Mouse (Mus musculus) hindbrain, embryonic 12.5 days (tissue): ENCODE results near the gene Ptprs. TPM values are rescaled to one million over a fixed set of nuclear protein-coding genes. Genes with fewer than 3 reads are reported as not detected.

ENCODE experiments used
- ATAC-seq: fragments of 200-750 bp; cut with Nextera tagmentation; 2 replicates; pipeline ENCODE4 v1.8.0; 2017; ENCODE audit warnings: moderate TSS enrichment; ENCODE audit not compliant: low FRiP score
- H3K27ac ChIP-seq: fragments of 300-500 bp; sonication (generic); 2 replicates; pipeline ENCODE4 v1.5.1; 2016; ENCODE audit warnings: mild to moderate bottlenecking
- H3K27me3 ChIP-seq: fragments of 300-500 bp; sonication (generic); 2 replicates; pipeline ENCODE4 v1.6.1; 2016; ENCODE audit warnings: mild to moderate bottlenecking
- H3K36me3 ChIP-seq: fragments of 300-500 bp; sonication (generic); 2 replicates; pipeline ENCODE4 v1.6.1; 2016; ENCODE audit warnings: mild to moderate bottlenecking
- H3K4me1 ChIP-seq: fragments of 300-500 bp; sonication (generic); 2 replicates; pipeline ENCODE4 v1.6.1; 2016
- H3K4me2 ChIP-seq: fragments of 300-500 bp; sonication (generic); replicated peaks from 2 replicates; pipeline ENCODE4 v1.6.1; 2016; ENCODE audit warnings: mild to moderate bottlenecking
- H3K4me3 ChIP-seq: fragments of 300-500 bp; sonication (generic); 2 replicates; pipeline ENCODE4 v1.5.1; 2016; ENCODE audit warnings: mild to moderate bottlenecking
- H3K9ac ChIP-seq: fragments of 300-500 bp; sonication (generic); 2 replicates; pipeline ENCODE4 v1.6.1; 2016; ENCODE audit warnings: mild to moderate bottlenecking, moderate library complexity
- H3K9me3 ChIP-seq: fragments of 300-500 bp; sonication (generic); replicated peaks from 2 replicates; pipeline ENCODE4 v1.6.1; 2016; ENCODE audit warnings: mild to moderate bottlenecking
- WGBS: fragments of 180-500 bp; shearing (Covaris S2); methylation state at CpG from one replicate; pipeline ENCODE4 v1.1.7; 2016; 5-methylcytosine and 5-hydroxymethylcytosine counted together
- polyA plus RNA-seq: library from polyadenylated mRNA; unstranded; fragments of >200 nt; fragmentation: Nextera tagmentation; extraction: Ambion mirVana; gene quantifications from 2 replicates; pipeline ENCODE4 v1.2.1, GENCODE M21; 2016

Ptprs gene
- polyA plus RNA-seq, 1 experiment from 2014 or later = 316 TPM

DNA sequence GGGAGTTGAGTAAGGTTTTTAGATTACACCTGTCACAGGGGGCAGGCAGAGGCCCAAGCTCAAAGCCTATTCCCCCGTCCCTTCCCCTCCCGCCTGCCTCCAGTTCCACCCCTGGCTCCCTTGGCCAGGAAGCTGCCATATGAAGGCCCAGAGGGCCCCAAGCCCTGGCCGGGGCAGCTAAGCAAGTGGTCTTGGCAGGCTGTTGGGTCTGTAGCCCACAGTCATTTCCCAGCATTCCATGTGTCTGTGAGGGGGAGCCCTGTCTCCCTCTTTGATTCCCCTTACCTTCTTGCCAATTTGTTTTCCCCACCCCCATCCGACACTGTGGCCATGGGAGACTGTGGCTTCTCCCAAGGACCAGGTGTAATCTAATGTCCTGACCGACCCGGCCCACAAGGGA is 34.0 kb downstream of the Ptprs start:
- peak overlapping the region; percentile 12; the same call in 1 of the 2 replicates for H3K27ac ChIP-seq
- WGBS = 85% methylated on average over 6 of the region's 6 CpGs
- H3K9me3 ChIP-seq = no peaks in the 10 kb centered on the region
- no peak overlapping the region for H3K4me2 ChIP-seq
- no peak for ATAC-seq
- no peaks in the 10 kb centered on the region for H3K27me3 ChIP-seq
- no peak overlapping the region for H3K4me3 ChIP-seq
- H3K36me3 ChIP-seq = peaks cover 79% of the 10 kb centered on the region
- H3K9ac ChIP-seq = no peak overlapping the region
- peaks cover 38% of the 10 kb centered on the region for H3K4me1 ChIP-seq

DNA sequence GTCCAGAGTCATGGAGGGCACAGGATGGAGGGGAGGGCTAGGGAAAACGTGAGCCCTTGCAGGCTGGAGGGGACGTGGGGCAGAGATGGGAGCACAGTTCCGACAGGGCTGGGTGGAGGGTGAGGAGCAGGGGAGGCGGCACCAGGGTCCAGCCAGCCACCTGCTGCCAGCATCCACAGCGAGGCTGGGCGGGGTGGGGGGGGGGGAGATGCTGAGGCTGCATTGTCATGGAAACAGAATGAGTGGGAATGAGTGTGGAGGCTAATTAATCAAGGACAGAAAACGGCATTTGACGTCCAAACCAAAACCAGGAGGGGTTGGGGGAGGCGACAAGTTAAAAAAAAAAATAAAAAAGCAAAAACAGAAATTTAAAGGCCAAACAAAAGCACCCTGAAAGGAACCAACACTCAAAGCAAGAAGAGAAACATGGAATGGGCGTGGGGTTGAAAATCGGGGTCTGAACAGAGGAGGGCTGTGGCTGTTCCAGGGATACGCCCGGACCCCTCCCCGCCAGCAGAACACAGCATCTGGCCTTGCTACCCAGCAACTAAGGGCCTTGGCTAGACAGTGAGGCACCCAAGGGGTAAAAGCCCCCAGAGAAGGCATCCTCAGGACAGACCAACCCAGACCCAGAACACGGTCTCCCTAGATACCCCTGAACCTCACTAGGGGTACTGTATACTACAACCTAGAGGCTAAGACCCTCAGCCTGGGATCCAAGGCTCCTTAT is 36.4 kb downstream of the Ptprs start:
- WGBS = 50% methylated on average over 15 of the region's 15 CpGs
- peaks cover 86% of the 10 kb centered on the region for H3K36me3 ChIP-seq
- H3K4me2 ChIP-seq = 0 out of 2 replicates have a peak overlapping the region, but pooled peaks have one; percentile 13
- peak overlapping the region; percentile 38 for H3K9ac ChIP-seq
- ATAC-seq = peak; percentile 70
- H3K4me1 ChIP-seq = peaks cover 26% of the 10 kb centered on the region
- H3K27me3 ChIP-seq = no peaks in the 10 kb centered on the region
- H3K27ac ChIP-seq = peak overlapping the region; percentile 79
- H3K9me3 ChIP-seq = no peaks in the 10 kb centered on the region
- no peak overlapping the region for H3K4me3 ChIP-seq

DNA sequence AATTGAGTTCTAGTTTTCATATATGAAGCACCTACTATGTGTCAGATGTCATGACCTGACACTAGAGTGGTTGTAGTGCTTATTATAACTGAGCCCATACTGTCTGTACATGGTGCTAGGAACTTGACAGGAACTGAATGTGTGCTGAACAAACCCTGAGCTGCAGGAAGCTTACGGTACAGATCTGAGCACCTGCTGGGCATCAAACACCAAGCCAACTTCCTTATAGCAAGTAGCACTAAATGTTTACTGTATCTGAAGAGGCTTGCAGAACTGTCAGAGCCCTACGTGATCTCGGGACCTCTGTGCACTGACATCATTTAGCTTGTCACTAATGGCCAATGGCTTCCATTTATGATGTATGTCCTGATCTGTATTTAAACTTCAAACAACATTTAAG is 44.7 kb downstream of the Ptprs start:
- Histone ChIP-seq H3K4me1 (no peaks in the 10 kb centered on the region), H3K27ac (no peak overlapping the region), H3K4me2 (no peak overlapping the region), H3K36me3 (peaks cover 92% of the 10 kb centered on the region), H3K9ac (no peak overlapping the region), H3K27me3 (peaks cover 13% of the 10 kb centered on the region; the same call in 1 of the 2 replicates), H3K9me3 (no peaks in the 10 kb centered on the region), H3K4me3 (no peak overlapping the region)
- 91% methylated on average over 3 of the region's 3 CpGs for whole genome bisulfite sequencing
- no peak for ATAC-seq

DNA sequence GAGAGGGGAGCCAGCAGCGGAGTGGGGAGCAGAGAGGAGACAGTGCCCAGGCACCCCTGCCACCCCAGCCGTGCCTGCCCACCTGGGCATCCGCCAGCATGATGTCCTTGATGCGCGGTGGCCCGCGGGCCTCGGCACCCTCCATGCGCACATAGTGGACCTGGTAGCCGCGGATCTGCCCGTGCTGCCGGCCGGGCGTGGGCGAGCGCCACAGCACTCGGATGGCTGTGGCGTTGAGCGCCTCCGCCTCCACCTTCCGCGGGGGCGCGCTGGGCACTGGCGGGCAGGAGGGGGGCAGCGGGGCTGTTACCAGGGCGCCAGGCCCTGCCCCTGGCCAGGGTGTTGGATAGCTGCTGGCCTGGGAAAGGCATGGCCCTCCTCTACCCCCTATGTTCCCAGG is 48.4 kb downstream of the Ptprs start:
- Histone ChIP-seq H3K4me3 (no peak overlapping the region), H3K4me2 (no peak overlapping the region), H3K27ac (no peak overlapping the region), H3K27me3 (peaks cover 18% of the 10 kb centered on the region; the same call in 1 of the 2 replicates), H3K36me3 (peaks cover 85% of the 10 kb centered on the region), H3K9ac (no peak overlapping the region), H3K9me3 (no peaks in the 10 kb centered on the region), H3K4me1 (peaks cover 15% of the 10 kb centered on the region)
- WGBS = 88% methylated on average over 26 of the region's 28 CpGs
- ATAC-seq = no peak

DNA sequence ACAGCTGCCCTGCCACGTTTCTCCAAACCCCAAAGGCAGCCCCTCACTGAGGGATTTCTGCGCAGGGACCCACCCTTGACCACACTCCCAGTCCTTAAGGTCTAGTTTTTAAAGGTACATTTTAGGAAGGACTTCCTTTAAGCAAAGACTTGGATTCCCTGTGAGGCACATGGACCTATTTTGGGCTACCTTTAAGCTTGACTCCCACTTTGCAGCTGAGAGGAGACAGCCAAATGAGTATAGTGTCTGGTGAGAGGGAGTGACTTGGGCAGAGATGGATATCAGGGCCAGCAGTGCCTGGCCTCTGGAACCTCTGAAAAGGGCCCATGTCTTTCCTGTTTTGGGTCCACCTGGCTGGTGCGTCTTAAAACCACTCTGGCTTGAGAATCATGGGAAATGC is 50.3 kb downstream of the Ptprs start:
- H3K36me3 ChIP-seq = peaks cover 84% of the 10 kb centered on the region
- H3K4me3 ChIP-seq = peak overlapping the region; percentile 33
- WGBS = 27% methylated on average over 3 of the region's 3 CpGs
- H3K27ac ChIP-seq = peak overlapping the region; percentile 48; the same call in 1 of the 2 replicates
- no peak for ATAC-seq
- no peaks in the 10 kb centered on the region for H3K9me3 ChIP-seq
- peaks cover 18% of the 10 kb centered on the region; the same call in 1 of the 2 replicates for H3K27me3 ChIP-seq
- peak overlapping the region; percentile 67 for H3K4me2 ChIP-seq
- peak overlapping the region; percentile 65 for H3K9ac ChIP-seq
- H3K4me1 ChIP-seq = peaks cover 15% of the 10 kb centered on the region

DNA sequence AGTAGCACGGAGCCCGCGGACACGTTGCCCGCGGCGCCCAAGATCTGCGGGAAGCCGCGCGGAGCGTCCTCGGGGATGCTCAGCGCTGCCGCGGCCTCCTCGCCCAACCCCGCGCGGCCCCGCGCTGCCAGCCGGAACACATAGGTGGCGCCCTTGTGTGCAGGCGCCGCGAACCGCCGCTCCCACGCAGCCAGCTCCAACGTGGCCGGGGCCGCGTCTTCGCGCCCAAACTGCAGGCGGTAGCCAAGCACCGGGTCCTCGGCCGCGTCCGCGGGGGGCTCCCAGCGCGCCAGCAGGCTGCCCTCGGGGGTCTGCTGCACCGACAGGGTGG is 50.7 kb downstream of the Ptprs start:
- Histone ChIP-seq H3K4me2 (peak overlapping the region; percentile 67), H3K9ac (peak overlapping the region; percentile 65), H3K27ac (peak overlapping the region; percentile 48; the same call in 1 of the 2 replicates), H3K36me3 (peaks cover 84% of the 10 kb centered on the region), H3K9me3 (no peaks in the 10 kb centered on the region), H3K4me3 (peak overlapping the region; percentile 33), H3K27me3 (peaks cover 18% of the 10 kb centered on the region; the same call in 1 of the 2 replicates), H3K4me1 (peaks cover 15% of the 10 kb centered on the region)
- under 1% methylated on average over 47 of the region's 47 CpGs for WGBS
- ATAC-seq = peak; percentile 73

DNA sequence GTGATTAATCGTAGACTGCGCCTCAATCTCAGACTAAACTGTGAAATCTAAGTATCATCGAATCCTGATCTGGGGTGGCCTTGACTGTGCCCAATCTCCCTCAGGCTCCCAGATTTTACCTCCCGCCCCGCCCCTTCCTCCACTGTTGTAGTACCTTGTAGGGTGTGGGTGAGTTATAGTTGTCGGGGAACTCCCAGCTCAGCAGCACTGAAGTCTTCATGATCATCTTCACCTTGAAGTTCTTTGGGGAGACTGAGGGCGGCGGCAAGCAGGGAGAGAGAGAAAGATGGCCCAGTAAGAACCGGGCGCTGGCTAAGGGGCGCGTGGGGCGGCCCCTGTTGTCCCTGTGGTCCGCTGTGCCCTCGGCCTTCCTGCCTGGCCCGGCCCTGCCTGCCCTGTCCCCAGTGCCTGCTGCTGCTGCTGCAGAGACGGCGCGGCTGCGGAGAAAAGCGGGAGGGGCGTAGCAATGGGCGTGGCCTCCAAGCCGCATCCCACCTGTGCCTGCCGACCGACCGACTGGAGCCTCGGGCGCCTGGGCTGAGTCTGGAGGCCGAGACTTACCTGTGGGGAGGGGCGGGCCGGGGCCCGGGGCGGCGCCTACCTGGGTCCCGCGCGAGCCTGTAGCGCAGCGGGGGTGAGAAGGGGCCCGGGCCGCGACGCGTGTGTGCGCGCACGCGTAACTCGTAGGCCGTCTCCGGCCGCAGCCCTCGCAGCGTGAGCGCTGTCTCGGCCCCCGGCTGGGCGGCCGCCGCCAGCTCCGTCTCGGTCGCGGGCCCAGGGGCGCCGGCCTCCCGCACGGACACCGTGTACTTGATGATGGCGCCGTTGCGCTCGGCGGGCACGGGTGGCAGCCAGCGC is 51.3 kb downstream of the Ptprs start:
- Histone ChIP-seq H3K9ac (peak overlapping the region; percentile 65), H3K27ac (peak overlapping the region; percentile 48; the same call in 1 of the 2 replicates), H3K9me3 (no peaks in the 10 kb centered on the region), H3K4me3 (peak overlapping the region; percentile 33), H3K4me1 (peaks cover 15% of the 10 kb centered on the region), H3K4me2 (peak overlapping the region; percentile 67), H3K27me3 (peaks cover 18% of the 10 kb centered on the region; the same call in 1 of the 2 replicates), H3K36me3 (peaks cover 89% of the 10 kb centered on the region)
- ATAC-seq = peak; percentile 39
- 12% methylated on average over 71 of the region's 77 CpGs for WGBS

DNA sequence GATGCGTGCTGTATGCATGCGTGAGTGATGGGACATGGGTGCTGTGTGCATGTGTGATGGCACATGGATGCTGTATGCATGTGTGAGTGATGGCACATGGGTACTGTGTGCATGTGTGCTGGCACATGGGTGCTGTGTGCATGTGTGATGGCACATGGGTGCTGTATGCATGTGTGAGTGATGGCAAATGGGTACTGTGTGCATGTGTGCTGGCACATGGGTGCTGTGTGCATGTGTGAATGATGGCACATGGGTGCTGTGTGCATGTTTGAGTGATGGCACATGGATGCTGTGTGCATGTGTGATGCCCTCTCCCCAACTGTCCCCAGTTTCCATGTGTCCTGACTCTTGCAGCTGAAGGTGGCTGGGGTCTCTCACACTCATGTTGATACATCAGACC is 56.3 kb downstream of the Ptprs start:
- Histone ChIP-seq H3K9me3 (no peaks in the 10 kb centered on the region), H3K36me3 (peaks cover 98% of the 10 kb centered on the region), H3K4me2 (no peak overlapping the region), H3K27me3 (no peaks in the 10 kb centered on the region), H3K4me1 (peaks cover 1% of the 10 kb centered on the region), H3K9ac (no peak overlapping the region), H3K27ac (no peak overlapping the region), H3K4me3 (no peak overlapping the region)
- ATAC-seq = no peak
- WGBS = 94% methylated on average over 2 of the region's 2 CpGs

DNA sequence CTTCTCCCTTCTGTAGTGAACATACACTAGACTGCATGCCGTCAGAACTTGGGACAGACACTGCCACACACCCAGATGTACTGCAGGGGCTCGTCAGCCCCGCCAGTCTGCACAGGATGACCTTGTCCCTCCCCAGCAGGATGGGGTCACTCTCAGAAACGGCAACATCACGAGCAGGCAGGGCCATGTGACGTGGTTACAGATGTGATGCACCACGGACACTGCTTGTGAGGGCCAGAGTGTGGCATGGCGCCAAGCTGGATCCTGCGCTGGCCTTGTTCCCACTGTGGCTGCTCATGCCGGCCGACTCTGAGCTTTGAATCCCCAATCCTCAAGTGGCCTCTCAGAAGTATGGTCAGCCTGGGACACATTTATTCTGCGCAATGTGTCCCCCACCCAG is 58.0 kb downstream of the Ptprs start:
- Histone ChIP-seq H3K9me3 (no peaks in the 10 kb centered on the region), H3K4me1 (no peaks in the 10 kb centered on the region), H3K4me3 (no peak overlapping the region), H3K36me3 (peaks cover 98% of the 10 kb centered on the region), H3K27me3 (no peaks in the 10 kb centered on the region), H3K4me2 (no peak overlapping the region), H3K9ac (0 out of 2 replicates have a peak overlapping the region, but pooled peaks have one; percentile 9), H3K27ac (no peak overlapping the region)
- 84% methylated on average over 12 of the region's 12 CpGs for WGBS
- ATAC-seq = no peak

DNA sequence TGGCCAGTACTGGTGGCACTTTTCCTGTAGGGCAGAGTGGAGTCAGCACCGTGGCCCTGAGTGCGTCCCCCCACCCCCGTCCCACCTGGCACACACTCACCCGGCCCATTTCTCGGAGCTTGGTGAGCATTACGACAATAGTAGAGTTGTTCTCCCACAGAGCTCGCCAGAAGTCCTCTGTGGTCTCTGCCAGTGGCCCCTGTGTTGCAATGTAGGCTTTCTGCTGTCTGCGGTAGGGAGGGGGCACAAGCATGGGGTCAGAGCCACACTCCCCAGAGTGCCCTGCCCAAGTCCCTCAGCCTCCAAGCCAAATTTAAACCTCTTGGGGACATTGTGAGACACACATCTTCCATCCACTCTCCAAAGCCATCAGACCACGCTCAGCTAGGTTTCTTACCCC is 61.5 kb downstream of the Ptprs start:
- ATAC-seq = no peak
- 95% methylated on average over 9 of the region's 9 CpGs for WGBS
- Histone ChIP-seq H3K9me3 (no peaks in the 10 kb centered on the region), H3K4me2 (no peak overlapping the region), H3K27me3 (no peaks in the 10 kb centered on the region), H3K36me3 (peaks cover 97% of the 10 kb centered on the region), H3K4me1 (peaks cover 5% of the 10 kb centered on the region), H3K4me3 (no peak overlapping the region), H3K9ac (no peak overlapping the region), H3K27ac (no peak overlapping the region)

DNA sequence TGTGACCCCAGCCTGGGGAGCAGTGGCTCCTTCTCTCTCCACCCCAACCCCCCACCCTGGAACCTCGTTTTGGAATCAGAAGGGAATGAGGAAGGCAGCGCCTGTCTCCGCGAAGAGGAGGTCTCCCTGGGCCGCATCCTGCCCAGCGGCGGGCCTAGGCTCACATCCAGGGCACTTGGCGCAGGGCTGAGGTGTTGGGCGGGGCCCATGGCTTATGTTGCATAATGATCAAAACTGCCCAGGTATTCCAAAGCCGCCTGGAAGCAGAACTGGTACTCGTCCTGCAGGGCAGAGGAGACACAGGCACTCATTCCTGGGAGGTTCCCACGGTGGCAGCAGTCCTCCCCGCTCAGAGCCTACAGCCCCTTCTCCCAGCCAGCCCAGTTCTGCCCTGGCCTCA is 63.2 kb downstream of the Ptprs start:
- Histone ChIP-seq H3K4me2 (no peak overlapping the region), H3K27me3 (no peaks in the 10 kb centered on the region), H3K27ac (no peak overlapping the region), H3K9ac (no peak overlapping the region), H3K36me3 (peaks cover 80% of the 10 kb centered on the region), H3K4me3 (no peak overlapping the region), H3K4me1 (peaks cover 17% of the 10 kb centered on the region), H3K9me3 (no peaks in the 10 kb centered on the region)
- WGBS = 88% methylated on average over 13 of the region's 13 CpGs
- ATAC-seq = no peak

DNA sequence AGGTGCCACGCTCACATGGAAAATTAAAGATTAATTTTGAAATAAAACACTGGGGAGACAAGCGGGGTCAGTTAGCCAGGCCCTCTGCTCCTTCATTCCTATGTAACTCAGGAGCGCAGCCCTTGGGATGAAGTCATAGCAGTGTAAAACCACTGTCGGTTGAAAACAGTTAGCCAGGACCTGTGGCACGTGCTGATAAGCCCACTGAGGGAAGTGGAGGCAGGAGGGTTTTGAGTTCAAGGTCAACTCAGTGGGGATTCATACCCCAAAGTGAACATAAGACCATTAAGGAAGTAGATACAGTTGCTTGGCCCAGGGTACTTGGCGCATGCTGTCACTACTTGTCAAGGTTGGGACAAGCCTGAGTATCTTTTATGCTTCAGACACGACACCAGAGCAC is 64.8 kb downstream of the Ptprs start:
- Histone ChIP-seq H3K9me3 (no peaks in the 10 kb centered on the region), H3K27ac (no peak overlapping the region), H3K4me3 (no peak overlapping the region), H3K27me3 (no peaks in the 10 kb centered on the region), H3K4me2 (no peak overlapping the region), H3K9ac (no peak overlapping the region), H3K4me1 (peaks cover 34% of the 10 kb centered on the region), H3K36me3 (peaks cover 63% of the 10 kb centered on the region)
- no peak for ATAC-seq
- WGBS = 95% methylated on average over 7 of the region's 7 CpGs
